Mouse (Mus musculus): ENCODE results near the gene Slc9a3. TPM values are rescaled to one million over a fixed set of nuclear protein-coding genes. Genes with fewer than 3 reads are reported as not detected.
A peak's percentile ranks its signal among the peaks of the same experiment; 100 is the strongest.

The Slc9a3 gene
- total and polyA plus RNA-seq, 3 experiments, result not detected

DNA sequence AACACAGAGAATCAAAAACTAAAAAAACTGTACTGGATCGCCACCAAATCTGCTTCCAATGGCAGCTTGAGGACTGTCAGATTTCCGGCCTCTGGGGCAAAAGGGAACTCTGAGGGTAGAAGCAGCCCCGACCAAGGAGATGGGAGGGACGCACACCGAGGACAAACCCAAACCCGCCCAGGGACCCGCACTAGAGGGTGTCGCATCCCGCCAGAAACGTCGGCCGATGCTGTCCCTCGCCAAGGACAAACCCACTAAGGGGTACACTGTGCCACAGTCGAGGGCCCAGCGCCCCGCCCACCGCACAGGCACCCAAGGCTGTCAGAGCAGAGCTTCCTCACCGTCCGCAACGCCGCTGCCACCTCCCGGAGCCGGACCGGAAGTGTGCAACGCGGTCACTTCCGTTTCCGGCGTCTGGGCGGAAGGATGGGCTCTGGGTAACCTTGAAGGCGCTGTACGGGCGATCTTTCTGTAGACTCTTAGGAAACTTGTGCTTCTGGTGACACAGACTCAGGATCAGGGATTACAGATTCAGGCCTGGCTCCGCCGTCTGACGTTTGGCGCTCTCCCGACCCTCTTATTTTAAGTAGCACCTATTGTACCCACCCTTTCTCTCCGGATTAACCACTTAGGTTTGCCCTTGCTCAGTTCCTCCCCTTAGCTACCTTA, 87.2 kb downstream of the Slc9a3 start, which contains the start of gene Exoc3:
Gene Exoc3 (minus strand): TSS at position 416 of the 669 bp plus-strand sequence.
- dilution Hi-C loops (cut with MboI; ENCODE audit: extremely low pct_ligation_motif_present, extremely low pct_unique_long_range_greater_than_20kb, low sequenced_read_pairs) (no loop called here), in situ Hi-C loops (cut with MboI; ENCODE audit: low pct_ligation_motif_present, low pct_unique_long_range_greater_than_20kb, low sequenced_read_pairs) (no loop called here)
- peaks cover 12 to 28% of the 10 kb centered on the region in 2 experiments for H3K36me3 ChIP-seq (replicated peaks in 1 of 2; ENCODE audit: control insufficient read depth in 1 of 2, insufficient read depth in 1 of 2, low read length in 1 of 2)
- DNase-seq (ENCODE audit: extremely low read depth), result peak; percentile 91
- H3K4me3 ChIP-seq (replicated peaks in 1 of 3; ENCODE audit: low read depth in 2 of 3, low read length in 2 of 3, poor library complexity in 1 of 3), result peak within 1 kb of the TSS; percentile 76 to 98 (median 83)
- no peaks in the 10 kb centered on the region for H3K27me3 ChIP-seq (replicated peaks)
- peaks cover 10% of the 10 kb centered on the region for H3K79me2 ChIP-seq (replicated peaks; ENCODE audit: control insufficient read depth, extremely low read depth, insufficient read depth, poor library complexity, severe bottlenecking)
- peak within 1 kb of the TSS; percentile 97 for H3K4me2 ChIP-seq (ENCODE audit: insufficient read depth, low read depth, poor library complexity, severe bottlenecking)
- peaks cover 5 to 31% of the 10 kb centered on the region in 2 experiments; a peak in 3 of 4 replicates for H3K4me1 ChIP-seq (ENCODE audit: control insufficient read depth in 1 of 2, insufficient read depth in 2 of 2)
- H3K27ac ChIP-seq (ENCODE audit: insufficient read depth, low read depth), result peak within 1 kb of the TSS; percentile 47; the same call in 1 of the 2 replicates
- no peaks in the 10 kb centered on the region for H3K9me3 ChIP-seq (replicated peaks; ENCODE audit: low read length)
- peak; percentile 67; the same call in 1 of the 2 replicates for TF ChIP-seq MYC (IDR thresholded peaks at IDR 0.05; ENCODE audit: low read depth, low read length)
- TF ChIP-seq POLR2A (IDR thresholded peaks at IDR 0.05; ENCODE audit: low read depth, low read length), result peak; percentile 94
- peak; percentile 95 for TF ChIP-seq NELFE (IDR thresholded peaks at IDR 0.05; ENCODE audit: low read depth, low read length)
- no peak for TF ChIP-seq CHD2 (IDR thresholded peaks at IDR 0.05; ENCODE audit: low read length)
- peak; percentile 58; the same call in 1 of the 2 replicates for TF ChIP-seq IRF4 (IDR thresholded peaks at IDR 0.05; ENCODE audit: low read depth, low read length)
- peak; percentile 49; the same call in 1 of the 2 replicates for TF ChIP-seq MEF2A (IDR thresholded peaks at IDR 0.05; ENCODE audit: borderline replicate concordance, low read depth, low read length)
- TF ChIP-seq EP300 (IDR thresholded peaks at IDR 0.05; ENCODE audit: low read length), result no peak
- TF ChIP-seq BHLHE40 (IDR thresholded peaks at IDR 0.05; ENCODE audit: low read depth, low read length), result no peak
- TF ChIP-seq ZMIZ1 (IDR thresholded peaks at IDR 0.05; ENCODE audit: low read depth, low read length), result peak; percentile 85
- peak; percentile 89 for TF ChIP-seq HCFC1 (IDR thresholded peaks at IDR 0.05; ENCODE audit: low read depth, low read length)
- TF ChIP-seq TBP (conservative IDR thresholded peaks at IDR 0.05; ENCODE audit: low read depth, low read length), result peak; percentile 88
- 0 out of 2 replicates have a peak, but pooled peaks have one; percentile 18 for TF ChIP-seq NRF1 (IDR thresholded peaks at IDR 0.05; ENCODE audit: low read depth, low read length)
- no peak for TF ChIP-seq ZC3H11A (IDR thresholded peaks at IDR 0.05; ENCODE audit: low read depth, low read length)
- peak; percentile 80 for TF ChIP-seq SIN3A (IDR thresholded peaks at IDR 0.05; ENCODE audit: low read length)
- peak; percentile 76 for TF ChIP-seq MAX (IDR thresholded peaks at IDR 0.05; ENCODE audit: low read length)
- no peak; the same call in 1 of the 2 replicates for TF ChIP-seq GABPA (IDR thresholded peaks at IDR 0.05; ENCODE audit: insufficient replicate concordance, low read depth, low read length)
- no peak for TF ChIP-seq ZNF384 (IDR thresholded peaks at IDR 0.05; ENCODE audit: low read depth, low read length)
- no peak for TF ChIP-seq CTCF (conservative IDR thresholded peaks at IDR 0.05 in 1 of 2, IDR thresholded peaks at IDR 0.05 in 1 of 2; ENCODE audit: low read depth in 2 of 2, low read length in 2 of 2)
- TF ChIP-seq PAX5 (IDR thresholded peaks at IDR 0.05; ENCODE audit: low read length), result no peak
- TF ChIP-seq E2F4 (IDR thresholded peaks at IDR 0.05; ENCODE audit: insufficient replicate concordance, low read depth, low read length), result no peak
- TF ChIP-seq USF2 (conservative IDR thresholded peaks at IDR 0.05; ENCODE audit: low read depth, low read length), result no peak
- TF ChIP-seq JUN (IDR thresholded peaks at IDR 0.05; ENCODE audit: insufficient read depth, low read depth, low read length), result no peak
- TF ChIP-seq MAZ (IDR thresholded peaks at IDR 0.05; ENCODE audit: low read depth, low read length), result 0 out of 2 replicates have a peak, but pooled peaks have one; percentile 44
- peak; percentile 88 for TF ChIP-seq TCF12 (IDR thresholded peaks at IDR 0.05; ENCODE audit: low read depth, low read length)
- TF ChIP-seq MXI1 (IDR thresholded peaks at IDR 0.05; ENCODE audit: low read depth, low read length), result peak; percentile 88
- TF ChIP-seq MAFK (IDR thresholded peaks at IDR 0.05; ENCODE audit: insufficient replicate concordance, low read length), result no peak
- no peak for TF ChIP-seq USF1 (IDR thresholded peaks at IDR 0.05; ENCODE audit: low read depth, low read length)
- no peak for TF ChIP-seq CHD1 (IDR thresholded peaks at IDR 0.05; ENCODE audit: low read depth, low read length)
- no peak for TF ChIP-seq JUND (conservative IDR thresholded peaks at IDR 0.05; ENCODE audit: low read depth, low read length)
- TF ChIP-seq UBTF (IDR thresholded peaks at IDR 0.05; ENCODE audit: low read depth, low read length), result no peak
- TF ChIP-seq KAT2A (IDR thresholded peaks at IDR 0.05; ENCODE audit: insufficient replicate concordance, low read length), result peak; percentile 84; the same call in 1 of the 2 replicates
- TF ChIP-seq SMC3 (IDR thresholded peaks at IDR 0.05; ENCODE audit: low read depth, low read length), result no peak
- TF ChIP-seq RCOR1 (conservative IDR thresholded peaks at IDR 0.05; ENCODE audit: low read depth, low read length), result 0 out of 2 replicates have a peak, but pooled peaks have one; percentile 49
- TF ChIP-seq ZKSCAN1 (IDR thresholded peaks at IDR 0.05; ENCODE audit: borderline replicate concordance, low read depth, low read length), result no peak
- TF ChIP-seq RAD21 (IDR thresholded peaks at IDR 0.05; ENCODE audit: low read depth, low read length), result no peak
- TF ChIP-seq ELF1 (IDR thresholded peaks at IDR 0.05; ENCODE audit: low read depth, low read length), result peak; percentile 92
- TF ChIP-seq POLR2AphosphoS2 (IDR thresholded peaks at IDR 0.05; ENCODE audit: low read depth, low read length), result peak; percentile 75; the same call in 1 of the 2 replicates
- TF ChIP-seq ETS1 (conservative IDR thresholded peaks at IDR 0.05; ENCODE audit: low read depth, low read length), result 0 out of 2 replicates have a peak, but pooled peaks have one; percentile 12
- peak within 1 kb of the TSS; percentile 86 for H3K9ac ChIP-seq (ENCODE audit: insufficient read depth, low read depth)
